Mouse (Mus musculus) heart, embryonic 10.5 days (tissue): ENCODE measurements at regions not wholly inside any gene's neighbourhood (a gene's known extent, or its start where the extent isn't known, plus 50 kb on each side); places are given as distances from the start of the nearest gene placed in this dataset.

Source experiments
- DNase-seq: peaks from one replicate; pipeline ENCODE4 v3.0.0-alpha.2; 2017; ENCODE audit warnings: low spot score
- H3K27ac ChIP-seq: fragments of 300-500 bp; sonication (generic); 2 replicates; pipeline ENCODE4 v1.5.1; 2016; ENCODE audit warnings: mild to moderate bottlenecking
- H3K27me3 ChIP-seq: fragments of 300-500 bp; sonication (generic); 2 replicates; pipeline ENCODE4 v1.6.1; 2016; ENCODE audit warnings: mild to moderate bottlenecking; ENCODE audit not compliant: poor library complexity, insufficient read depth, severe bottlenecking
- H3K36me3 ChIP-seq: fragments of 300-500 bp; sonication (generic); 2 replicates; pipeline ENCODE4 v1.6.1; 2016; ENCODE audit warnings: mild to moderate bottlenecking, moderate library complexity
- H3K4me1 ChIP-seq: fragments of 300-500 bp; sonication (generic); 2 replicates; pipeline ENCODE4 v1.6.1; 2016; ENCODE audit warnings: mild to moderate bottlenecking
- H3K4me3 ChIP-seq: fragments of 300-500 bp; sonication (generic); 2 replicates; pipeline ENCODE4 v1.5.1; 2016; ENCODE audit warnings: mild to moderate bottlenecking, moderate library complexity
- H3K9me3 ChIP-seq: fragments of 300-500 bp; sonication (generic); 2 replicates; pipeline ENCODE4 v1.6.1; 2016; ENCODE audit warnings: mild to moderate bottlenecking, moderate library complexity
- WGBS: fragments of 180-500 bp; shearing (Covaris S2); methylation state at CpG from one replicate; pipeline ENCODE4 v1.1.7; 2016; 5-methylcytosine and 5-hydroxymethylcytosine counted together

DNA sequence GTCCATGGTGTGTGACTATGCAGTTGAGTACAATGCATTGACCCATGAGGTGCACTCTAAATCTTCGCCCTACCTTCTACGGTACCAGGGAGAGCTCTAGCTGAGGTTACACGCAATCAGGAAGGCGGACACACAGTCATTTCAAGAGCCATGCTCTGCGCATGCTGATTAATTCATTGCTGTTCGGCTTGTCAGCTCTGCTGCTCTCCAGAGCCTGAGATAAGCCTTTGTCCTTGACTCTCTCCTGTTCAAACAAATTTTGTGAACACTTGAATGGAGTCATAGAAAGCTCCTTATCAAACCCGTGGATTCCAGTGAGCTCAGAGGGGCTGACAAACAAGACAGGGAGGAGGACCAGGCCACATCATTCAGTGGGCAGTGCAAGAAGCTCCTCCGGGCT lies 304.8 kb upstream of the Zmiz1 start:
- no peak for DNase-seq
- peaks cover 65% of the 10 kb centered on the region for H3K4me1 ChIP-seq
- H3K4me3 ChIP-seq = no peak overlapping the region
- WGBS = 39% methylated on average over 8 of the region's 8 CpGs
- peak overlapping the region; percentile 76; the same call in 1 of the 2 replicates for H3K27ac ChIP-seq
- no peaks in the 10 kb centered on the region for H3K36me3 ChIP-seq
- no peaks in the 10 kb centered on the region for H3K27me3 ChIP-seq
- H3K9me3 ChIP-seq = no peaks in the 10 kb centered on the region

GRCm38 (mm10) chr14:25155008-25155783 lies 303.8 kb upstream of the Zmiz1 start:
- Histone ChIP-seq H3K27ac (peak overlapping the region; percentile 86), H3K4me1 (peaks cover 65% of the 10 kb centered on the region), H3K9me3 (no peaks in the 10 kb centered on the region), H3K36me3 (no peaks in the 10 kb centered on the region), H3K27me3 (no peaks in the 10 kb centered on the region), H3K4me3 (no peak overlapping the region)
- WGBS = 53% methylated on average over 7 of the region's 7 CpGs
- DNase-seq = no peak

DNA sequence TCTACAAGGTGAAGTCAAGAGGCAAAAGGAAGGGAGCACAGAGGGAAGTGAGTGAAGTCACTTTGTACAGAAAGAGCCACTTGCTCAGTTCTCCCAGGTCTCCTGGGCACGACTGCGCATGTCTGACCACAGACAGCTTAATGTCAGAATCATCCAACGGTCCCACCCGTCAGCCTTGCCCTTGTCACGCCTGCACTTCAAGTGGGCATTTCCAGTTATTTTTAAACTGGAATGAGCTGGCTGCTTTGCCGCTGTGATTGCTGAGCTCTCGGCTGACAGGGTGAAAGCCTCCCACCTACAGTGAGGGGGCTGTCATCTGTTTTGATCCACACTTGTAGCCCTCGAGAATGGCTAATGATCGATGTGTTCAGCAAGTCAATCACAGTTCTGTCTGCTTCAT lies 302.8 kb upstream of the Zmiz1 start:
- WGBS = 25% methylated on average over 9 of the region's 9 CpGs
- H3K4me1 ChIP-seq = peaks cover 62% of the 10 kb centered on the region
- H3K36me3 ChIP-seq = no peaks in the 10 kb centered on the region
- peak overlapping the region; percentile 86 for H3K27ac ChIP-seq
- H3K27me3 ChIP-seq = no peaks in the 10 kb centered on the region
- H3K9me3 ChIP-seq = no peaks in the 10 kb centered on the region
- H3K4me3 ChIP-seq = no peak overlapping the region
- peak; percentile 89 for DNase-seq

DNA sequence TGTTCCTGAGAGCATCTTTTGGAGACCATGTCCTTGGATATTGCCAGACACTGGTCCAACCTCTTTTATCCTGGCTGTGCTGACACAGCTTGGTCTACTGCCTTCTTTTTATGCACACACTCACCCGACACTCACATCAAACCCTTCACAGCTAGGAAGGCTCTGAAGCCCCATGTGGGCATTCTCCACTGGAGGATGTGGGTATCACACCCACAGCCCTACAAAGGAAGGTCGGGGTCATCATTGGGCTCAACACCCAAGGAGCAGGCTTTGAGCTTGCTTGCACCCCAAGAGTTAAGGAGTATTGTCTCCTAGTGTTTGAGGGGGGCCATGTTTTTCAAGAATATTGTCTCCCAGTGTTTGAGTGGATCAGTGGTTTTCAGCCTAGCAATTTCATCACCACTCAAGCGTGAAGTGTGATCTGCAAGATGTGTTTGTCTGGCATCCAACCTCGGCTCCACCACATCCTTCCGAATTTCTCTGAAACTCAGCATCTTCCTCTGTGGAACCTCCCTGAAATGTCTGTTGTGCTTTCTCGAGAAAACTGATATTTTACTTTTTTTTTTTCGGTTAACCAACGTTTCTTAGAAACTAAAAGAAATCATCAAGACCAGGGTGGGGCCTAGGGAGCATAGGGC lies 297.2 kb upstream of the Zmiz1 start:
- Histone ChIP-seq H3K4me1 (peaks cover 19% of the 10 kb centered on the region), H3K36me3 (no peaks in the 10 kb centered on the region), H3K27me3 (no peaks in the 10 kb centered on the region), H3K9me3 (no peaks in the 10 kb centered on the region), H3K27ac (no peak overlapping the region), H3K4me3 (no peak overlapping the region)
- WGBS = 78% methylated on average over 8 of the region's 8 CpGs
- DNase-seq = no peak

GRCm38 (mm10) chr14:25166217-25166616 lies 292.8 kb upstream of the Zmiz1 start:
- no peak for DNase-seq
- H3K4me1 ChIP-seq = peaks cover 36% of the 10 kb centered on the region
- WGBS = 13% methylated on average over 1 of the region's 1 CpGs
- H3K27ac ChIP-seq = no peak overlapping the region
- H3K4me3 ChIP-seq = no peak overlapping the region
- H3K9me3 ChIP-seq = no peaks in the 10 kb centered on the region
- H3K27me3 ChIP-seq = no peaks in the 10 kb centered on the region
- no peaks in the 10 kb centered on the region for H3K36me3 ChIP-seq

DNA sequence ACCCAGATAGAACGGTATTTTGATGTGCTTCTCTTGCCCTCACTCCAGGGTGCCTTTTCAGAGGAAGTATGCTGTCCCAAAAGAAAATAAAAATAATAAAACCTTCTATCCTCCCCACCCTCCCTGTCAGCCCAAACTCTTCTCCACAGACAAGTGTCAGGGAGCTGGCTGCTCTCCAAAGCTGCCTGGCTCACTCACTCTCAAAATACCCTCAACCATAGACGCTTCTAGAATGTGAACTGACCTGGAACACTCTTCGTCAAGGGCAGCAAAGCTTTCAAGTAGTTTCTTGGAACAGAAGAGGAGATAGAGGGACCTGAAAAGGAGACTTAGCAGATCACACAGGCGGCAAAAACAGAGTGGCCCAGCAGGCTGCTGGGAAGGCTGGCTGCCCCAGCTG lies 291.4 kb upstream of the Zmiz1 start:
- no peak for DNase-seq

DNA sequence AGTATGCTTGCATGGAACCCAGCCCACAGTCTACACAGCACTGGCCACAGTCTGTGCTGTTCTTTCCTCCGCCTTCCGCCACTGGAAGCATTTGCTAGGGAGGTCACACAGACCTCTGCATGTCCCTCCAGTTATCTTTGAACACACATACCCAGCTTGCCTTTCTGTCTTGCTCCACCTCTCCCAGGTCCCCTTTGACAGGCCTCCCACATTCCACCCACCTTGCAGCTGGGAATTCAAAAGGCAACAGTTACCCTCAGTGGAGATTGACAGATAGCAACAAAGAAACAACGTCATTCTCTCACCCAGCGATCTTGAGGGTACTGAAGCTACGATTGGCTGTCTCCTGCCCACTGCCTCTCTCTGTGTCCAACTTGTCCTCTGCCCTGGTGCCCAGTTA lies 290.7 kb upstream of the Zmiz1 start:
- DNase-seq = no peak
- no peaks in the 10 kb centered on the region for H3K36me3 ChIP-seq
- H3K4me3 ChIP-seq = no peak overlapping the region
- peak overlapping the region; percentile 72 for H3K27ac ChIP-seq
- H3K9me3 ChIP-seq = no peaks in the 10 kb centered on the region
- 47% methylated on average over 5 of the region's 5 CpGs for WGBS
- H3K27me3 ChIP-seq = no peaks in the 10 kb centered on the region
- peaks cover 36% of the 10 kb centered on the region for H3K4me1 ChIP-seq

More for the DNA sequence above, 291.4 kb upstream of the Zmiz1 start:
- Histone ChIP-seq H3K36me3 (no peaks in the 10 kb centered on the region), H3K27ac (peak overlapping the region; percentile 72), H3K9me3 (no peaks in the 10 kb centered on the region), H3K27me3 (no peaks in the 10 kb centered on the region), H3K4me3 (no peak overlapping the region), H3K4me1 (peaks cover 36% of the 10 kb centered on the region)
- WGBS = 32% methylated on average over 4 of the region's 4 CpGs

DNA sequence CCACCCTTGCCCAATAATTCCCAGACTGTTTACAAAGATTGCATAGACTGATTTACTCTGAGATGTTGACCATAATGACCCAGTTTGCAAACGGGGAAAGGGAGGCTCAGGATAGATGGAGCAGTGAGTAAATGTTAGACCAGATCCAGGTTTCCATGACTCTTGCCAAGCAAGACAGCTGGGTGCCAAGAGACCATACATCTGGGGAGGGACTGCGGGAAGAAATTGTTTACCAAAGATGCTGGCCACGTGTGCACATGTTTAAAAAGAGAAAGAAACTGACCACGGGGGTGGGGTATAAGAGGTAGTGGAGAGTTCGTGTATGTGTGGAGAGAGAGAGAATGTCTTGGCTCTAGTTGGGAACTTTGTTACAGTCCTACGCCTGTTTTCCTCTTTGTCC lies 285.7 kb upstream of the Zmiz1 start:
- no peaks in the 10 kb centered on the region for H3K36me3 ChIP-seq
- H3K4me1 ChIP-seq = peaks cover 34% of the 10 kb centered on the region
- H3K9me3 ChIP-seq = no peaks in the 10 kb centered on the region
- 72% methylated on average over 6 of the region's 6 CpGs for WGBS
- H3K27ac ChIP-seq = no peak overlapping the region
- DNase-seq = no peak
- no peak overlapping the region for H3K4me3 ChIP-seq
- no peaks in the 10 kb centered on the region for H3K27me3 ChIP-seq

DNA sequence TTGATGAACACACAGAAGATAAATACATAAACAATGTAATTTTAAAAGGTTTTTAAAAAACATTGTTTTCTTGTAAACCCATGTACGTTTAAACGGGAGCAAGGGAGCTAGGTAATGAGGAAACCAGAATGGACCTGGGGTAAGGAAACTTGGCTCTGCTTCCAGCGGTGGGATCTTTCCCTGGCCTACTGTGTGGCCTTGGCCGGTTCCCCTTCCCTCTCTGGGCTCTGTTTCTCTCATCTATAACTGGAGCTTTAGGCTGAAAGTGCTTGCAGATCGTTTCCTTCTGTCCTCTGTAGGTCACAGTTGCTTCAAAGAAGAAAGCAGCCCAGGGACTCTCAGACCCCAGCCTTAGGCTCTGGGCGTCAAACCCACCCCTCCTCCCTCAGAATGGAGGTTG lies 285.1 kb upstream of the Zmiz1 start:
- 76% methylated on average over 6 of the region's 6 CpGs for WGBS
- DNase-seq = no peak
- H3K27ac ChIP-seq = no peak overlapping the region

GRCm38 (mm10) chr14:25174402-25174801 lies 284.6 kb upstream of the Zmiz1 start:
- H3K9me3 ChIP-seq = no peaks in the 10 kb centered on the region
- WGBS = 51% methylated on average over 2 of the region's 2 CpGs
- DNase-seq = no peak
- H3K27me3 ChIP-seq = no peaks in the 10 kb centered on the region
- H3K4me1 ChIP-seq = peaks cover 23% of the 10 kb centered on the region
- H3K36me3 ChIP-seq = no peaks in the 10 kb centered on the region
- H3K27ac ChIP-seq = no peak overlapping the region
- no peak overlapping the region for H3K4me3 ChIP-seq

More for the DNA sequence above, 285.1 kb upstream of the Zmiz1 start:
- H3K36me3 ChIP-seq = no peaks in the 10 kb centered on the region
- H3K4me1 ChIP-seq = peaks cover 28% of the 10 kb centered on the region
- H3K4me3 ChIP-seq = no peak overlapping the region
- H3K27me3 ChIP-seq = no peaks in the 10 kb centered on the region
- no peaks in the 10 kb centered on the region for H3K9me3 ChIP-seq

- peaks cover 8% of the 10 kb centered on the region; the same call in 1 of the 2 replicates for H3K27me3 ChIP-seq
- no peaks in the 10 kb centered on the region for H3K36me3 ChIP-seq
- H3K27ac ChIP-seq = 0 out of 2 replicates have a peak overlapping the region, but pooled peaks have one; percentile 18
- no peak for DNase-seq
- H3K4me1 ChIP-seq = peaks cover 23% of the 10 kb centered on the region
- no peaks in the 10 kb centered on the region for H3K9me3 ChIP-seq
- WGBS = 65% methylated on average over 6 of the region's 6 CpGs
- H3K4me3 ChIP-seq = no peak overlapping the region
Measured at GRCm38 (mm10) chr14:25176206-25176605, 282.8 kb upstream of the Zmiz1 start.

- Histone ChIP-seq H3K4me3 (no peak overlapping the region), H3K27me3 (peaks cover 10% of the 10 kb centered on the region; the same call in 1 of the 2 replicates), H3K36me3 (no peaks in the 10 kb centered on the region), H3K9me3 (no peaks in the 10 kb centered on the region), H3K4me1 (peaks cover 33% of the 10 kb centered on the region), H3K27ac (no peak overlapping the region; the same call in 1 of the 2 replicates)
- 78% methylated on average over 9 of the region's 9 CpGs for WGBS
- no peak for DNase-seq
Measured at GRCm38 (mm10) chr14:25180126-25180525, 278.9 kb upstream of the Zmiz1 start.

- no peak for DNase-seq
- no peak overlapping the region for H3K4me3 ChIP-seq
- no peaks in the 10 kb centered on the region for H3K9me3 ChIP-seq
- H3K36me3 ChIP-seq = no peaks in the 10 kb centered on the region
- 56% methylated on average over 2 of the region's 2 CpGs for WGBS
- H3K27ac ChIP-seq = no peak overlapping the region
- H3K27me3 ChIP-seq = peaks cover 10% of the 10 kb centered on the region; the same call in 1 of the 2 replicates
- peaks cover 33% of the 10 kb centered on the region for H3K4me1 ChIP-seq
Measured at GRCm38 (mm10) chr14:25181406-25181805, 277.6 kb upstream of the Zmiz1 start.
